ENCODE assay signal across 26 mouse cellular contexts in genomic region chrX:158656188-158656587, GRCm38 (mm10).
DNase-seq lines count a peak whose midpoint lies in the region; ATAC-seq lines count a peak whose summit lies in the region.
"Had no signal": no experiment of that assay in that cellular context is flagged by ENCODE, and none has a peak within 500 bp of the region (broad histone marks: within the 10 kb centered on the region; RNA-seq: fewer than 3 reads in every experiment).

No protein-coding gene starts in this region.

- no peak overlapping the region for H3K4me3 ChIP-seq in forebrain, embryonic 16.5 days (replicated peaks; ENCODE audit: low read length)
- no peak overlapping the region for H3K4me3 ChIP-seq in forebrain, embryonic 12.5 days (replicated peaks)
- H3K4me3 ChIP-seq: embryonic facial prominence, embryonic 13.5 days; embryonic facial prominence, embryonic 15.5 days; erythroblast, embryonic 14.5 days; forebrain, embryonic 10.5 days had no signal

- H3K27ac ChIP-seq in forebrain, embryonic 16.5 days (ENCODE audit: low read length): no peak overlapping the region
- no peak overlapping the region for H3K27ac ChIP-seq in forebrain, embryonic 12.5 days
- H3K27ac ChIP-seq: embryonic facial prominence, embryonic 13.5 days; embryonic facial prominence, embryonic 15.5 days; forebrain, embryonic 10.5 days had no signal

- H3K4me1 ChIP-seq in forebrain, embryonic 16.5 days (replicated peaks; ENCODE audit: control insufficient read depth, insufficient read depth, low read length): no peaks in the 10 kb centered on the region
- H3K4me1 ChIP-seq in forebrain, embryonic 12.5 days: no peaks in the 10 kb centered on the region
- H3K4me1 ChIP-seq: embryonic facial prominence, embryonic 13.5 days; embryonic facial prominence, embryonic 15.5 days; forebrain, embryonic 10.5 days had no signal

- no peaks in the 10 kb centered on the region for H3K27me3 ChIP-seq in forebrain, embryonic 16.5 days (replicated peaks; ENCODE audit: control insufficient read depth, insufficient read depth, low read length)
- no peaks in the 10 kb centered on the region for H3K27me3 ChIP-seq in forebrain, embryonic 12.5 days
- H3K27me3 ChIP-seq: CH12.LX; embryonic facial prominence, embryonic 15.5 days had no signal

- peak; percentile 2 to 32 for DNase-seq in adrenal gland, adult (ENCODE audit: inconsistent age in 2 of 2, low spot score in 1 of 2)
- no peak for DNase-seq in adrenal gland, postnatal 36 days
- peak; percentile 5 for DNase-seq in layer of hippocampus, adult 9-11 months
- DNase-seq in layer of hippocampus, postnatal 36 days: no peak
- DNase-seq: adrenal gland, adult 2 months; adrenal gland, postnatal 10 days; adrenal gland, postnatal 25 days; B cell, adult 2 months; cerebellum, adult 11 months; cerebellum, adult 18-20 months; cerebellum, adult 8-10 months; cerebellum, adult 9-11 months; cerebellum, postnatal 14 days; cerebellum, postnatal 36 days; embryo, embryonic 11 days had no signal

- 47% methylated on average over 4 of the region's 4 CpGs for WGBS in forebrain, embryonic 16.5 days
- WGBS in forebrain, embryonic 12.5 days: 55% methylated on average over 4 of the region's 4 CpGs

- no peak overlapping the region for H3K4me2 ChIP-seq in forebrain, embryonic 16.5 days (ENCODE audit: low read length)
- no peak overlapping the region for H3K4me2 ChIP-seq in forebrain, embryonic 12.5 days
- H3K4me2 ChIP-seq: embryonic facial prominence, embryonic 13.5 days; embryonic facial prominence, embryonic 15.5 days had no signal

- H3K36me3 ChIP-seq in forebrain, embryonic 16.5 days (ENCODE audit: control insufficient read depth, insufficient read depth): no peaks in the 10 kb centered on the region
- no peaks in the 10 kb centered on the region for H3K36me3 ChIP-seq in forebrain, embryonic 12.5 days (replicated peaks)
- H3K36me3 ChIP-seq: embryonic facial prominence, embryonic 13.5 days; embryonic facial prominence, embryonic 15.5 days; forebrain, embryonic 10.5 days; G1E had no signal

- ATAC-seq in forebrain, embryonic 16.5 days: peak; percentile 58; the same call in 1 of the 2 replicates
- ATAC-seq in forebrain, embryonic 12.5 days (ENCODE audit: low FRiP score): no peak
- ATAC-seq: activated CD4-positive, CD25-positive, alpha-beta regulatory T cell, adult 4 months; CD4-positive, CD25-positive, alpha-beta regulatory T cell, adult 4 months; Patski had no signal

- H3K9ac ChIP-seq in forebrain, embryonic 16.5 days (replicated peaks; ENCODE audit: low read depth, low read length): no peak overlapping the region
- no peak overlapping the region for H3K9ac ChIP-seq in forebrain, embryonic 12.5 days
- H3K9ac ChIP-seq: embryonic facial prominence, embryonic 13.5 days; embryonic facial prominence, embryonic 15.5 days had no signal

- no peaks in the 10 kb centered on the region for H3K9me3 ChIP-seq in forebrain, embryonic 16.5 days (ENCODE audit: control insufficient read depth, low read length)
- H3K9me3 ChIP-seq in forebrain, embryonic 12.5 days: no peaks in the 10 kb centered on the region
- H3K9me3 ChIP-seq: embryonic facial prominence, embryonic 13.5 days; embryonic facial prominence, embryonic 15.5 days; forebrain, embryonic 10.5 days; G1E had no signal

Comparison
In these comparisons a context has a peak if more than half of its experiments do, and no peak if none do; other contexts are left out.
1. DNase-seq: peak in adrenal gland, adult (2 of 2) and layer of hippocampus, adult 9-11 months (single experiment); none in adrenal gland, postnatal 36 days (0 of 2) and layer of hippocampus, postnatal 36 days (0 of 2).